Mouse (Mus musculus): ENCODE data around the gene Lmtk2.

Lmtk2 gene

GRCm38 (mm10) chr5:144173648-144174047 lies 73.4 kb downstream of the Lmtk2 start:
- DNase-seq (ENCODE audit: low read depth, low spot score) = no peak

- no peak for DNase-seq (ENCODE audit: low read depth, low spot score)
Observed at GRCm38 (mm10) chr5:144178216-144178615, 78.0 kb downstream of the Lmtk2 start.

- DNase-seq (ENCODE audit: low read depth, low spot score) = no peak
Observed at GRCm38 (mm10) chr5:144181249-144181648, 81.0 kb downstream of the Lmtk2 start.

- DNase-seq (ENCODE audit: low read depth, low spot score) = no peak
Observed at GRCm38 (mm10) chr5:144182542-144183247, 82.5 kb downstream of the Lmtk2 start.

- no peak for DNase-seq (ENCODE audit: low read depth, low spot score)
Observed at GRCm38 (mm10) chr5:144183248-144183559, 83.0 kb downstream of the Lmtk2 start.

GRCm38 (mm10) chr5:144183647-144184335 lies 83.6 kb downstream of the Lmtk2 start:
- no peak for DNase-seq (ENCODE audit: low read depth, low spot score)

GRCm38 (mm10) chr5:144184350-144185045 lies 84.3 kb downstream of the Lmtk2 start:
- DNase-seq (ENCODE audit: low read depth, low spot score) = no peak

GRCm38 (mm10) chr5:144188422-144188821 lies 88.2 kb downstream of the Lmtk2 start:
- DNase-seq (ENCODE audit: low read depth, low spot score) = no peak

- DNase-seq (ENCODE audit: low read depth, low spot score) = no peak
Observed at GRCm38 (mm10) chr5:144189327-144189726, 89.1 kb downstream of the Lmtk2 start.

- DNase-seq (ENCODE audit: low read depth, low spot score) = peak; percentile 44
Observed at GRCm38 (mm10) chr5:144189950-144190583, 89.8 kb downstream of the Lmtk2 start, which contains the start of gene Bhlha15. Bhlha15 (plus strand) TSS chr5:144190286.

GRCm38 (mm10) chr5:144191026-144191425 lies 90.8 kb downstream of the Lmtk2 start:
- peak; percentile 35 for DNase-seq (ENCODE audit: low read depth, low spot score)

GRCm38 (mm10) chr5:144192673-144193072 lies 92.4 kb downstream of the Lmtk2 start:
- DNase-seq (ENCODE audit: low read depth, low spot score) = no peak

GRCm38 (mm10) chr5:144194416-144194815 lies 94.2 kb downstream of the Lmtk2 start:
- DNase-seq (ENCODE audit: low read depth, low spot score) = no peak

GRCm38 (mm10) chr5:144195567-144195966 lies 95.3 kb downstream of the Lmtk2 start:
- no peak for DNase-seq (ENCODE audit: low read depth, low spot score)

- no peak for DNase-seq (ENCODE audit: low read depth, low spot score)
Observed at GRCm38 (mm10) chr5:144200616-144201015, 100.4 kb downstream of the Lmtk2 start.

- DNase-seq (ENCODE audit: low read depth, low spot score) = no peak
Observed at GRCm38 (mm10) chr5:144202430-144202829, 102.2 kb downstream of the Lmtk2 start.

GRCm38 (mm10) chr5:144203398-144203959 lies 103.2 kb downstream of the Lmtk2 start:
- DNase-seq (ENCODE audit: low read depth, low spot score) = no peak

GRCm38 (mm10) chr5:144204303-144204702 lies 104.1 kb downstream of the Lmtk2 start:
- no peak for DNase-seq (ENCODE audit: low read depth, low spot score)

- DNase-seq (ENCODE audit: low read depth, low spot score) = no peak
Observed at GRCm38 (mm10) chr5:144204911-144205310, 104.7 kb downstream of the Lmtk2 start.

GRCm38 (mm10) chr5:144206069-144206468 lies 105.8 kb downstream of the Lmtk2 start:
- no peak for DNase-seq (ENCODE audit: low read depth, low spot score)

- peak; percentile 39 for DNase-seq (ENCODE audit: low read depth, low spot score)
Observed at GRCm38 (mm10) chr5:144207478-144207877, 107.2 kb downstream of the Lmtk2 start.

GRCm38 (mm10) chr5:144214453-144214852 lies 114.2 kb downstream of the Lmtk2 start:
- peak; percentile 65 for DNase-seq (ENCODE audit: low read depth, low spot score)

Data from mesoderm, embryonic 11.5 days (tissue).